Mouse (Mus musculus): ENCODE measurements at regions not wholly inside any gene's neighbourhood (a gene's known extent, or its start where the extent isn't known, plus 50 kb on each side); places are given as distances from the start of the nearest gene placed in this dataset.
A peak's percentile ranks its signal among the peaks of the same experiment; 100 is the strongest.
"Not testable (repeated sequence)": the region's sequence is repeated elsewhere in the genome, so short reads cannot be mapped to it uniquely, and the experiment has no call there.

DNA sequence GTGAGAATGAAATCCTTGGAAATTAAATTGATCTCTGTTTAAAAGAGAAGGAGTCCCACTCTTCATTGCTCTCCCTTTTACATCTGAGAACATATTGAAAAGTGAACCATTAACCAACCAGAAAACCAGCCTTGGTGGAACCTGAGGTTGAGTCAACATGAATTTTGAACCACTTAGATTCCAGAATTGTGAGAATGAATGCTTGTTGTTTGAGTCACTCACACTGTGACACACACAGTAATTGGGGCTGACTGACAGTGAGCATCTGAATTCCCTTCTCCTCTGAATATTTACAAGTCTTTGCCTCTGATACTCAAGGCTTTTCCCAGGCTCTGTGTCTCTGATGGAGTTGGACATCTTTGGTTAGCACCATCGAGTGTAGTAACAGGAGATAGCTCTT lies 1008.0 kb upstream of the Fam98a start:
- no peaks in the 10 kb centered on the region for H3K27me3 ChIP-seq (ENCODE audit: control insufficient read depth, insufficient read depth, low read length, poor library complexity, severe bottlenecking)
- no peak for TF ChIP-seq POLR2A (IDR thresholded peaks at IDR 0.05; ENCODE audit: insufficient read depth, low read length)
- TF ChIP-seq CTCF (IDR thresholded peaks at IDR 0.05; ENCODE audit: low read depth, low read length): no peak
- TF ChIP-seq EP300 (IDR thresholded peaks at IDR 0.05; ENCODE audit: insufficient read depth, low read depth, low read length): no peak
- H3K9me3 ChIP-seq (replicated peaks; ENCODE audit: control insufficient read depth, insufficient read depth, low read length, poor library complexity, severe bottlenecking): no peaks in the 10 kb centered on the region
- no peak overlapping the region for H3K9ac ChIP-seq (ENCODE audit: low read depth, poor library complexity, severe bottlenecking)
- no peaks in the 10 kb centered on the region for H3K36me3 ChIP-seq (ENCODE audit: control insufficient read depth, insufficient read depth, low read length, poor library complexity, severe bottlenecking)
- no peaks in the 10 kb centered on the region for H3K4me1 ChIP-seq (ENCODE audit: control insufficient read depth, insufficient read depth, low read length)
- H3K4me3 ChIP-seq (ENCODE audit: low read depth, low read length): no peak overlapping the region
- no peak overlapping the region for H3K27ac ChIP-seq (ENCODE audit: insufficient read depth, low read length)

DNA sequence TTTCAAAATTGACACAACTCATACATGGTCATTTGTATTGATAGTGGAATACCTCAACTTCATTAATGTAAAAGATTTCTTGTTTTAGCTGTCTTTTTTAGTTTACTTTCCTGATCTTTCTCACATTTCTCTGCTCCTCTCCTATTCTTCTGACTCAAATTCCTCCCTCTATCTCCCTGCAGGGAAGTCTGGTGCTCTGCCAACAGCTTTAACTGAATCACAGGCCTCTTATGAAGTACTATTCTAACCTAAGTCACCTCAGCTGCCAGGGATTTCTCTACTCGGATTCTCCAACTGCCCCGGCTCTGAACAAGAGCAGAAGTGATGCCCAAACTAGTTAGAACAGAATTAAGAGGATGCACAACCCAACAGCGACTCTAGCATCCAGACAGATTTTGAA lies 993.8 kb upstream of the Fam98a start:
- Histone ChIP-seq H3K27ac (ENCODE audit: insufficient read depth, low read length) (no peak overlapping the region), H3K4me1 (ENCODE audit: control insufficient read depth, insufficient read depth, low read length) (no peaks in the 10 kb centered on the region), H3K4me3 (ENCODE audit: low read depth, low read length) (no peak overlapping the region), H3K36me3 (ENCODE audit: control insufficient read depth, insufficient read depth, low read length, poor library complexity, severe bottlenecking) (no peaks in the 10 kb centered on the region), H3K9ac (ENCODE audit: low read depth, poor library complexity, severe bottlenecking) (no peak overlapping the region), H3K27me3 (ENCODE audit: control insufficient read depth, insufficient read depth, low read length, poor library complexity, severe bottlenecking) (no peaks in the 10 kb centered on the region), H3K9me3 (replicated peaks; ENCODE audit: control insufficient read depth, insufficient read depth, low read length, poor library complexity, severe bottlenecking) (no peaks in the 10 kb centered on the region)
- TF ChIP-seq CTCF (IDR thresholded peaks at IDR 0.05; ENCODE audit: low read depth, low read length) (no peak), EP300 (IDR thresholded peaks at IDR 0.05; ENCODE audit: insufficient read depth, low read depth, low read length) (no peak), POLR2A (IDR thresholded peaks at IDR 0.05; ENCODE audit: insufficient read depth, low read length) (no peak)

DNA sequence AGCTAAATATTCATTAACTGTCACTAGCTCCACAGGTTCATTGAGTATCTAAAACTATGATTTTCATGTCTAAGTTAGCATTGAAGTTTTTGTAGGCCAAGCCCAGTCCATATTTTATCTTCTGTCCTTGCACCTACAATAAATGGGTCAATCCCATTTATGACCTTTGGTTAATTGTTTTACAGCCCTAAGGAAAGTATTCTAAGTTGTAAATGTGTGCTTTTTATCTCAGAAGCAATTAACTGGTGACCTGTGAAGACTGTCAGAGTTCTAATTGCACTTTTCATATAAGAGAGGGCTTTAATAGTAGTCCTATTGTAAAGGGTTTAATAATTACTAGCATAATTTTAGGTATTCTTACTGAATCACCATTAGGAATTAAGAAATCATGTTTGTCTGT lies 984.0 kb upstream of the Fam98a start:
- Histone ChIP-seq H3K27ac (ENCODE audit: insufficient read depth, low read length) (no peak overlapping the region), H3K9ac (ENCODE audit: low read depth, poor library complexity, severe bottlenecking) (no peak overlapping the region), H3K4me3 (ENCODE audit: low read depth, low read length) (no peak overlapping the region), H3K4me1 (ENCODE audit: control insufficient read depth, insufficient read depth, low read length) (no peaks in the 10 kb centered on the region), H3K9me3 (replicated peaks; ENCODE audit: control insufficient read depth, insufficient read depth, low read length, poor library complexity, severe bottlenecking) (no peaks in the 10 kb centered on the region), H3K36me3 (ENCODE audit: control insufficient read depth, insufficient read depth, low read length, poor library complexity, severe bottlenecking) (no peaks in the 10 kb centered on the region), H3K27me3 (ENCODE audit: control insufficient read depth, insufficient read depth, low read length, poor library complexity, severe bottlenecking) (no peaks in the 10 kb centered on the region)
- TF ChIP-seq CTCF (IDR thresholded peaks at IDR 0.05; ENCODE audit: low read depth, low read length): no peak

DNA sequence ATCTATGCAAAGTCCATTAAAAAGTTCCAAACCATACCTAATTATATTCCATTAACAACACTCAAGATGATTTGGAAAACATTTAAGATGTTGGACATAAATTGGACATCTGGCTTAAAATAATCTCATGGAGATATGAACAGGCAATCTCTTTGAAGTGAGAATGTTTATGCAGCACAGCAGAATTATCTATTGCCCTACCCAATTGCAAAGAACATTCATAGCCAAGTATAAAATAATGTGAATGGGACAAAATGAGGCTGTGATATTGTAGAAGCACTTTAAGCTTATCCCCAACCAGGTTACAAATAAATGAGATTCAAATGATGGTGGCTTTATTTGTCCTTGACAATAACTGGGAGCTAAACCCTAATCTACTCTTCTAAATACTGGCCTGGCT lies 950.0 kb upstream of the Fam98a start:
- Histone ChIP-seq H3K4me1 (ENCODE audit: control insufficient read depth, insufficient read depth, low read length) (no peaks in the 10 kb centered on the region), H3K4me3 (ENCODE audit: low read depth, low read length) (no peak overlapping the region), H3K27me3 (ENCODE audit: control insufficient read depth, insufficient read depth, low read length, poor library complexity, severe bottlenecking) (no peaks in the 10 kb centered on the region; the same call in 1 of the 2 replicates), H3K9me3 (replicated peaks; ENCODE audit: control insufficient read depth, insufficient read depth, low read length, poor library complexity, severe bottlenecking) (peaks cover 12% of the 10 kb centered on the region; the same call in 1 of the 2 replicates), H3K36me3 (ENCODE audit: control insufficient read depth, insufficient read depth, low read length, poor library complexity, severe bottlenecking) (no peaks in the 10 kb centered on the region; the same call in 1 of the 2 replicates), H3K27ac (ENCODE audit: insufficient read depth, low read length) (peak overlapping the region; percentile 33; the same call in 1 of the 2 replicates), H3K9ac (ENCODE audit: low read depth, poor library complexity, severe bottlenecking) (no peak overlapping the region)
- no peak for TF ChIP-seq EP300 (IDR thresholded peaks at IDR 0.05; ENCODE audit: insufficient read depth, low read depth, low read length)
- no peak for TF ChIP-seq CTCF (IDR thresholded peaks at IDR 0.05; ENCODE audit: low read depth, low read length)
- TF ChIP-seq POLR2A (IDR thresholded peaks at IDR 0.05; ENCODE audit: insufficient read depth, low read length): no peak

DNA sequence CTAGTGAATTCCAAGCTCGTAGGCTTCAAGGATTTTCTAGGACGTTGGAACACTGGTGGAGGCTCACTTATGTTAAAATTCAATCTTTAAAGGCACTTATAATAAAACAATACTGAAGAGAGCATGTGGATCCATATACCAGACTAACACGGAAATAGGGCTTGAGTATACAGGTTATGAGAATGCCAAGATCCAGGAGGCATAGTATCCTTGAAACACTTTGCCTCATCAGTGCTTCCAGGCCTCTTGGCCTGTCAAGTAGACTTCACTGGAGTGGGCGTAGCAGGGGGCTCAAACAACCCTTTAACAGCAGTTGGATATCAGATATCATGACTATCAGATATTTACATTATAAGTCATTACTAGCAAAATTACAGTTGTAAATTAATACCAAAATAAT lies 948.7 kb upstream of the Fam98a start:
- Histone ChIP-seq H3K27me3 (ENCODE audit: control insufficient read depth, insufficient read depth, low read length, poor library complexity, severe bottlenecking) (no peaks in the 10 kb centered on the region), H3K9ac (ENCODE audit: low read depth, poor library complexity, severe bottlenecking) (no peak overlapping the region), H3K4me3 (ENCODE audit: low read depth, low read length) (no peak overlapping the region), H3K36me3 (ENCODE audit: control insufficient read depth, insufficient read depth, low read length, poor library complexity, severe bottlenecking) (no peaks in the 10 kb centered on the region; the same call in 1 of the 2 replicates), H3K4me1 (ENCODE audit: control insufficient read depth, insufficient read depth, low read length) (no peaks in the 10 kb centered on the region), H3K9me3 (replicated peaks; ENCODE audit: control insufficient read depth, insufficient read depth, low read length, poor library complexity, severe bottlenecking) (peaks cover 12% of the 10 kb centered on the region; the same call in 1 of the 2 replicates), H3K27ac (ENCODE audit: insufficient read depth, low read length) (peak overlapping the region; percentile 93)
- TF ChIP-seq EP300 (IDR thresholded peaks at IDR 0.05; ENCODE audit: insufficient read depth, low read depth, low read length): no peak

DNA sequence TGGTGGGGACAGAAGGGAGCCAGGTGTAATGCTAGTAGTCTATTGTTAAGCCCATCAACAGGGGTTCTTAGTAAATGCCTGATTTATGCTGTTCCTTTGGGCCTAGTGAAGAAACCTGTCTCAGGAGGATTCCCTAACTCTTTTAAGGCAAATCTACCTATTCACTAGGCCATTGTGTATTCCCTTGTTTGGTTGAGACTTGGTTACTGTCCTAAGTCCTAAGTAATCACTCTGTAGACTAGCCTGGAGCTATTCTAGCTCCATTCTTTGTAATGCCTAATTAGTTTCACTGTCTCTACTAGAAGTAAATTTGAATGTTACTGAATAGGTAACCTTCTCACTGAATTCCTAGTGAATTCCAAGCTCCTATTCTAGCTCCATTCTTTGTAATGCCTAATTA lies 948.2 kb upstream of the Fam98a start:
- H3K4me1 ChIP-seq (ENCODE audit: control insufficient read depth, insufficient read depth, low read length); H3K27ac ChIP-seq (ENCODE audit: insufficient read depth, low read length); H3K27me3 ChIP-seq (ENCODE audit: control insufficient read depth, insufficient read depth, low read length, poor library complexity, severe bottlenecking); H3K36me3 ChIP-seq (ENCODE audit: control insufficient read depth, insufficient read depth, low read length, poor library complexity, severe bottlenecking); H3K4me3 ChIP-seq (ENCODE audit: low read depth, low read length); H3K9ac ChIP-seq (ENCODE audit: low read depth, poor library complexity, severe bottlenecking): not testable (repeated sequence)
- 0 out of 2 replicates have a peak, but pooled peaks have one; percentile 9 for TF ChIP-seq EP300 (IDR thresholded peaks at IDR 0.05; ENCODE audit: insufficient read depth, low read depth, low read length)
- peaks cover 12% of the 10 kb centered on the region; the same call in 1 of the 2 replicates for H3K9me3 ChIP-seq (replicated peaks; ENCODE audit: control insufficient read depth, insufficient read depth, low read length, poor library complexity, severe bottlenecking)
